Mouse (Mus musculus) cerebellum, adult 9-11 months (tissue): ENCODE results near the gene Ccng1.

Experiments used
- DNase-seq: peaks from one replicate; pipeline ENCODE4 v3.0.0; 2022

Gene Ccng1

DNA sequence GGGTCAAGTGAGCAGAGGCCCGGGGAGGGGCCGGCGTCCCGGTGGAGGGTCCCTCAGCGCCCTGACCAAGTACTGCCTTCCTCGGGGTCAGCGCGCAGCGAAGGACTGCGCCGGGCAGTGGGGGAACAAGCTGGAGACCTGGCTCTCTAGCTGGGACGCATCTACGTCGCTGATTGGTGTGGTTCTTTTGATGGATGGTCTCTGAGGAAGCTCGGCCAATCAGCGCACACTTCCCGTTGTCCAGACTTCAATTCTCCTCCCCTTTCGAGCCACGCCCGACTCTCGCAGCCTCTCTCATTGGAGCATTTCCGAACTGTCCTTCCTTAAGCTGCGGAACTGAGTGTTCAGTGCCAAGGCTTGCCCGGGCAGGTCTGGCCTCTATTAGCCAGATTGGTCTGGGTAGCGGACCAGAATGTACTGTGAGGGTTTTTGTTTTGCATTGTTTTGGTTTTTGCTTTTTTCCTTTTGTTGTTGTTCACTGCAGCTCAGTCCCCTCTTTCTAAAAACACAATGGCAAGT, at the start of gene Ccng1:
Gene Ccng1 (minus strand): TSS at position 203 of the 519 bp plus-strand sequence.
- DNase-seq = peak; percentile 97

DNA sequence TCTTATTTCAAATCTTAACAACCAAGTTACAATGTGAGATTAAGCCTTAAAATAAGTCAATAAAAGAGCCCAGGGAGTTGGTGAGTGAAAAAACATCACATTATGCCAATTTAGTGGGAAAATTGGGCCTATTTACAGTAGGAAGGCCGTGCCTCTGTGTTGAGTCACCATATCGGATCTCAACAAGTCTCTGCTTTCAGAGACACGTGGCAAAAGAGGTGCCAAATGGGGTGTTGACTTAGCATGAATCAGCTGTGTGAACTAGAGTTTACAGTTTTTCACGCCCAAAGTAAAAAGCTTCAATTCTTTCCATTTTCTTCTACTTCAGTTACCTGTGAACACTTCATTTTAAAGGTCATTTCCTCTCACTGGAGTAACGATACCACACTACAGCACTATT, 35.2 kb upstream of the Ccng1 start:
- DNase-seq = no peak

DNA sequence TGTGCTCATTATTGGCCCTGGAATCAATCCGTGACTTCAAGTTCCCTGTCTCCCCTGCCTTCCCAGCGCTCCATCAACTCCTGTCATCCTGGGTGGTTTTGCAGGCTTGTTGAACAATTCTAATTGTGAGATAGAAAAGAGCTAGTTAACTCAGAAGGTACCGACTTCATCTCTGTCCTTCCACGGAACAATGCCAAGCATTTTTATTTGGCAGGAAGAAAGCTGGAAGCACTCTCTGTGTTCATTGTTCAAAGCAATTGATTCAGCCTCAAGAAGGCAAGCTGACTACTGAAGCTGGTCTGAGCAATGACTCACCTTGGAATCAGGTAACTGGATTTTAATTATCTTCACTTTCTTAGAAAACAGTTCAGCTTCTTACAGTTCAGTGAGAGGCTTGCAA, 34.6 kb upstream of the Ccng1 start:
- no peak for DNase-seq

DNA sequence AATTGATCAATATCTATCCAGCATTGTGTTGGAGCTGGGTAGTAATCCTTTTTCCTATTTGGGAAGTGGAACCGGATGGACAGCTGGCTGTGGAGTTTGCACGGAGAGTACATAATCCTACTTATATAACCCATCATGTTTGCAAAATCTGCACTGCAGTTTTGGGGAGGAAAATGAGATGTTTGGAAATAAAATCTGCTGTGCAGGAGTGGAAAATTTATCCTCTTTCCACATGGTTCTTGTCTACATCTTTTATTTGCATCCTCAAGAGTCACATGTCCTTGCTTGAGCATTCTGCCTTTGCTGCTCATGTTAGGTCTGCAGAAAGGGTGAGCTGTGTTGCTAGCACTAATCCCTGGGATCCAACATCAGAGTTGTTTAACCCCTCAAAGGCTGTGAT, 31.8 kb upstream of the Ccng1 start:
- no peak for DNase-seq

DNA sequence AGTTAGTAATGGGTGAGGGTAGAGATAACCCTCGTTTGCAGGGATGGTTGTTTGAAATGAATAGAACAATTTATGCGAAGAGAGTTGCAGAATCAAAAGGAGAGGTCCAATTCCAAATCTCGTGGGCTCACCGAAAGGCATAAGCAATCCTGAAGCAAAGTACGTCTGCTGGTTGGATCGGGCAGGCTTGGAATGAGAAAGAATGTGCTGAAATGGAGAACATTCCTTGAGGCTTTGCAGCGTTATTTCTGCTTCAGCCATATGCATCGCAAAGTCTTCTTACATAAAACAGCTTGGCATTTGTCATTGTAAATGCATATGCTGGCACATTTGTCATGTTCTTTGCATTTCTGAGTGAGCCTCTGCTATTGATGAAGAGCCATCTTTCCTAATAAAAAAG, 29.2 kb upstream of the Ccng1 start:
- DNase-seq = no peak

DNA sequence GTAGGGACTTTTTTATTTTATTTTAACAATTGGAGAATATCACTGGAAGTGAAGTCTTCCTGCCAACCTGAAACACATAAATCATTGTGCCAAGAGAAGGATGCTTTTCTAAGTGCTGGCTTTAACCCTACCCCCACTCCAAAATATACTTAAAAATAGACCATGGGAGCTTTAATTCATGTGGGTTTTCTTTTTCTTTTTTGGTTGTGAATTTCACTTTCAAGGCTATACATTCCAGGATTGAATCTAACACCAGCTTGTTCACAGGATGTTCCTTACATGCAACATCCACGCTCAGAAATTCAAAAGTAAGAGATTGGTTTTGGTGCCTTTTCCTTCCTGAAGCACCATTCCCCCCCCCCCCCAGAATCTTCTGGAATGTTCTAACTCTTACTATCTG, 28.2 kb upstream of the Ccng1 start:
- DNase-seq = no peak

DNA sequence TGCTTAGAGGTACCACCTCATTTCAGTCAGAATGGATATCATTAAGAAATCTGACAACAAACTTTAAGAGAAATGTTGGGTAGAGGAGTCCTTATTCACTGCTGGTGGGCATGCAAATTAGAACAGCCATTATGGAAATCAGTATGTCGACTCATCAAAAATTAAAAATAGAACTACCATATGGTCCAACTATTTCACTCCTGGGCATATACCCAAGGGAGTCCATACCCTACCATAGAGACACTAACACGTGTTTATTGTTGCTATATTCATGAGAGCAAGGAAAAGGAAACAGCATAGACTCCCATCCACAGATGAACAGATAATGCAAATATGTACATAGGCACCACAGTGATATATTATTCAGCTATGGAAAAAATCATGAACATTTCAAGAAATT, 26.7 kb upstream of the Ccng1 start:
- no peak for DNase-seq

DNA sequence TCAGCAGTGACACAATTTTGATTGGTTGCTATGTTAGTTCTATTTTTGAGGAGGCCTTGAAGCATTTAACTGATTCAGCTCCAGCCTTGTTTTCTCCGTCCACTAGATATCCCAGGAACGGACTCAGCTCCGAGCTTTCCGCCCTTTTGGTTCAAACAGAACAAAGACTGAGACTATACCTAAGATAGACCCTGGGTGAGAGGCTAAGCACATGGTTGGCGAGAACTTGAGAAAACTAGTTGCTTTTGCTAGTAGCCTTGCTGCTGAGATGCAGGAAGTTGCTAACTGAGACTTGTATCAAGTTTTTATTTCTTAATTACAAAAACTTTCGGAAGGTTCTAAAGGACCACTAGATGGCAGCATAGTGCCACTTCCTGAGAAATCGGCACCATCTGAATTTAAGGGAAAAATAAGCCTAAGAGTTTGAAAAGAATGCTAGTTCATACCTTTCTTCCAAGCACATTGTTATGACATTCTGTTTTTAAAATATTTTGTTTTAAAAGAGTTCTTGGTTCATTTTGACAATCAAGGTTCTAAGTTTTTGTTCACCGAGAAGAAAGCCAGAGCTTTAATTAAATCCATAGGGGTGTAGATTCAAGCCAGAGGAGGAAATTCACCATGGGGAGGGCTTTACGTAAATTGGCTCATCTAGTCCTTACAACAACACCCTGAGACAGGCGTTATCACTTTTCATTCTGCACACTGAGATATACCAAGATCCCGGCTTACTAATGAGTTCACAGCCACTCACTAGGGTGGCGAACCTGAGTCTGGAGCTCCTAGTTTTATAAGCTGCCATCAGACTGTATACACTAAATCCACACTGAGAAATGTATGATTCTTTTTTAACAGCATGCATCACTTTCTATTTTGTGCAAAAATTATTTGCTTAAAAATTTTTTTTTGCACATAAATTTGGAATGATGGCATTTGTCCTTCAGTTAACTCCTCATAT, 20.5 kb upstream of the Ccng1 start:
- DNase-seq = no peak

DNA sequence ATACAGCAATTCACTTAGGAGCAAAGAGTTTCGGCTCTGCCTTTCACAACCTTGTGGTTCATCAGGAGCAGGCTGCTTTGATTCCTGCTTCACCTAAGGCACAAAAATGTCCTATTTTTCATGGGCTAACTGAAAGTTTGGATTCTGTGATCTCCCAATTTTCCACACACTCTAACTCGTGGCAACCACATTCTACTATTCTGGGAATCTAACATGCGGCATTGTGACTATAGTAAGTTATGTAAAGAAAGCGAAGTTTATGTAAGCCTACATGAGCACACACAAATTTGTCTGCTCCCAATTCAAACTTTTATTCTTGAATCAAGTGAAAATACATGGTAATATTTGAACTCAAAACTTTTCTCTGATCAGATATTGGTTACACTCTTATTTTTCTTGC, 9.6 kb upstream of the Ccng1 start:
- DNase-seq = no peak

DNA sequence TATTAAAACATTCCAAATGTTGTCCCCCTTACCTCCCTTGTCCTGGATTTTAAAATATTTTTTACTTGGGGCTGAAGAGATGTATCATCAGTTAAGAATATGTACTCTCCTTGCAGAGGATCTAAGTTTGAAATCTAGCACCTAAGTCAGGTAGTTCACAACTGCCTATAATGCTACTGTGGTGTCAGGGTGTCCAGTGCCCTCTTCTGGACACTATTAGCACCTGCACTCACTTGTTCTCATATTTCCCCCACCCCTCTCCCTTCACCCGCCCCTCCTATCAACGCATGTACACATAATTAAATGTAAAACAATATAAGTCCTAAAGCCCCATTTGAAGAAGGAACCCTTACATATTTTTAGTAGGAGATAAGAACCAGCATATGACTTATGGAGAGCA, 8.3 kb upstream of the Ccng1 start:
- no peak for DNase-seq

DNA sequence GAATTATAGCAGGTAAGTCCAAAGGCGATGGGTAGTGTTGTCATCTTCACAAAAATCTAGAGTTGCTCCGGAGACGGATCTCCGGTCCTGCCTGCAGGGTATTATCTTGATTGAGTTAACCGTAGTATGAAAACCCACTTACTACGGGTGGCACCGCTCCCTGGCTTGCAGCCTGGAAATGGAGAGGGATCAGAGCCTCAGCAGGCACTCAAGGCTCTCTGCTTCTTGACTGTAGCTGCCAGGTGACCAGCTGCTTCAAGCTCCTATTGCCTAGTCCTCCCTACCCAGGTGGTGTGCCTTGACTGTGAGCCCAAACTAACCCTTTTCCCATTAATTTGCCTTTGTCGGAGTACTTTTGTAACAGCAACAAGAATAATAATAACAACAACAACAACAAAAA, 4.8 kb upstream of the Ccng1 start:
- DNase-seq = peak; percentile 62

DNA sequence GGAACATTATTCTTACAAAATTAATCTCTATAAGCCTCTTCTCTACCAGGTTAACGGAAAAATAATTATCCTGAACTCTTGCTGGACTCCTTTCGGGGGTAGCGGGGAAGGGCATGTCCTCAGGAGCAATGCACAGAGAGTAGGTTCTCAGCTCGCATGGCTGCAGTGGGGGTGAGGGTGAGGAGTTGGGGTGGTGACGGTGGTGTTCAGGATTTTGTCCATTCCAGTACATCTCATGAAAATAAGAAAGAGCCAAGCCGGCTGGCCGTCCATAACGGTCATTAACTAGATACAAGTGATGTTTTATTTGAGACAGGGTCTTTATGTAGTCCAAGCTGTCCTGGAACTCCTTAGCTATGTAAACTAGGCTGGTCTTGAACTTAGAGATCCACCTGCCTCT, 857 bp upstream of the Ccng1 start:
- DNase-seq = no peak

DNA sequence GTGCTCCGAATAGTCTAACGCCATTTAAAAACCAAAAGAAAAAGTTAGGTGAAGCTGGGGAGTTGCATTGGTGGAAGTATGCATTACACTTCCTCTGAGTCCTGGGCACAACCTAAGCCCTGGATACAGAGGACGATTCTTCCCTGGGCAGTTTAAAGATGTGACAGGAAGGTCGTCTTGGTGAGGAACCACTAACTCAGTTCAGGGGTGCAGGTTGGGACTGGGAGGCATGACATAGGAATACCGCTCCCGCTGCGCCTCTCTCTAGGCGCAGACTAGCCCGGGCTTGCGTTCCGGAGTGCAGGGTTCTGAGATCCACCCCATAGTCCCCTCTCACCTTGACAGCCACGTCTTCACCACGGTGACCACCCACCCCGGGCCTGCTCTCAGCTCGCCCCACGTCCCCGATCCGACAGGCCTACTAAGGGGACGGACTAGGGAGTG, 425 bp downstream of the Ccng1 start:
- DNase-seq = no peak

DNA sequence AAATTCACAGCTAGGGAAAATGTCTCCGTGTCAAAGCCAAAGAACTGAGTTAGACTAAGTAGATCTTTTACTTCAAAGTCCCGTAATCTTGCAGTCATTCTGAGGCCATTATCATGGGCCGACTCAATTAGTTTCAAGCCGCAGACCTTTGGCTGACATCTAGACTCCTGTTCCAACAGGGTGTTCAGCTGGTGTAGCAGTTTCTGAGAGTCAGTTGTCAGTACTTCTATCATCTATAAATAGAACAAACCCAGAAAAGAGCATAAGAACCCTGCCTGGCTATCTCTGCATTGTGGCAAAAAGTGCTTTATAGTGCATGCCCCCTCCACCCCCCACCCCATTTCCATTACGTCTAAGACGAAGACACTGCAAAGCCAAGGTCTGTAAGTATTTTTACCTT, 1.3 kb downstream of the Ccng1 start:
- no peak for DNase-seq

DNA sequence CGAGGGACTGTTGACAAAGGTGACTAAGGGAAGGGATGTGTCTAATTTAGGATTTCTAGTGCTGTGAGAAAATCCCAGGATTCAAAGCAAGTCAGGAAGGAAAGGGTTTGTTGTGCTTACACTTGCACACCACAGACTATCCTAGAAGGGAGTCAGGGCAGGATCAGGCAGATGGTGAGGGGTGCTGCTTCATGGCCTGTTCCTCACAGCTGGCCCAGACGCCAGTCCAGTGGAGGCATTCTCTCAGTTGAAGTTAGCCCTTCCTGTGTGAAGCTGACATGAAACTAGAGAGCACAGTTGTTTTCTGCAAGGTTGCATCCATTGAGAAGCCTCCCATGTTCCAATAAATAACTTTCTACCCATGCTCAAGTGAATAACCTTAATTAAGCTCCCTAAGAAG, 7.4 kb downstream of the Ccng1 start:
- no peak for DNase-seq

DNA sequence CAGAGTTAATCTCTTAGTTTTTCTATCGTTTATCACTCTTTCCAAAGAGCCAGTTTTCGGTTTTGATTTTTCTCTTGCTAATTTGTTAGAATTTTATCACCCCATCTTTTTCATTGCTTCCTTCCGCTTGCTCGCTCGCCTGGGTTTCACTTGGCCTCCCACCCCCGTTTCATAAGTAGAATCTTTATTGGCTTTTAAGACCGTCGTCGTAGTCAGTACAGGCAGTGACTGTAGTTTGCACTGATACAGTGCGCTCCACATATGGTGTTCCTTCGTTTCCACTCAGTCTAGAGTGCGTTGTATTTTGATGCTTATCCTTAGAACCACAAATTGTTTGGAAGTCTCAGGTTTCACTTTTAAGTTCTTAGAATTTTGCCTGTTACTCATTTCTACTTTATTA, 8.8 kb downstream of the Ccng1 start:
- no peak for DNase-seq

DNA sequence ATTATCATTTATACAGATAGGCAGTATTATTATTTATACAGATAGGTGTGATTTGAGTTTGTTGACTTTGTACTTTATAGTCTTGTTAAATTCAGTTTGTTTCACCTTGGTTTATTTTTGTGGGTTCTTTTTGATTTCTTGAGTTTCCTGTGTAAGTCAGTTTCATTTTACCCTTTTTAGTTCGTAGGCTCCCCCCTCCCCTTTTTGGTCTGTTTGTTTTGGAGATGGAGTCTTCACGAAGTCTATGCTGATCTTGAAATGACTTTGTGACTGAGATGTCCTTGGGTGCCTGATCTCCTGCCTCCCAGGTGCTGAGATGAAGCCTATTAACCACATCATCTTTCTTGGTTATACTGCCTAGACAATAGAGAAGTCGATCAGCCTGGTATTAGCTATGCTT, 10.8 kb downstream of the Ccng1 start:
- no peak for DNase-seq

DNA sequence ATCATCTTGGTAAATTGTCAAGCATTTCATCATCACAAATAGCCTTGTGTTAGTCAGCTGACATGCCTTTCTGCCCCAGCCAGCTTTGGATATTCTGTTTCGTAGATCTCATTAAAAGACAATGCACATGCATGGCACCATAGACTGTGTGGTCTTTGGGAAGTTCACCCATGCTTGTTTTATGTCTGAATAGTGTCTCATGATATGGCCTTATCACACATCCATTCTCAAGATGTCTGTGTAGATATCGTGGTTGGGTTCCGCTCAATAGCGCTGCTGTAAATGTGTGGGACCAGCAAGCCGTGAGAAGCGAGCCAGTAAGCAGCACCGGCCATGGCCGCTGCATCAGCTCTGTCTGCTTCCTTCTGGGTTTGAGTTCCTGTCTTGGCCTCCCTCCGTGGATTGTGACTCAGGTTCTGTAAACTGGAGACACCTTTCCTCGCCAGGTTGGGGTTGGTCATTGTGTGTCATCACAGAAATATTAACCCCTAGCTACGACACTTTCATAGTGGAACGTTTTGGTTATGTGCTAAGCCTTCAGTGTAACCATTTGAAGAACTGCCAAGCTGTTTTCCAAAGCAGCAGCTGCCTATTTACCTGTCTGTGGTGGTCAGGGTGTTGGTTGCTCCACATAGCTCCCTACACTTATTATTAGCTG, 13.4 kb downstream of the Ccng1 start:
- DNase-seq = no peak

DNA sequence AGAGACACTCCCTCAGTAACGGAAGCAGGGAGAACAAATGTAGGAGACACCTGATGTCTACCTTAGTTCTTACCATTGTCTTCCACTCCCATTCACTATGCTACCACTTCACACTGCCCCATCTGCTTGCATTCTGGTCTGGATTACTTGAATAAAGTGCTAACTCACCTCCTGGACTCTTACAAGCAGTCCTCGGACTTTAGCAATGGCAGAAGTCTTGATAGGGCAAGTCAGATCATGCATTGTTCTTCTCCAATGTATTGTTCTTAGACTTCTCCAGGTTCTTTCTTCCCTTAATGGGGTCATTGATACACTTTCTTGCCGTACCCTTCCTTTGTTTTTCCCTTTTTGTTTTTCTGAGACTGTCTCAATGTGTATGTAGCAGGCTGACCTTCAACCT, 17.7 kb downstream of the Ccng1 start:
- DNase-seq = no peak

DNA sequence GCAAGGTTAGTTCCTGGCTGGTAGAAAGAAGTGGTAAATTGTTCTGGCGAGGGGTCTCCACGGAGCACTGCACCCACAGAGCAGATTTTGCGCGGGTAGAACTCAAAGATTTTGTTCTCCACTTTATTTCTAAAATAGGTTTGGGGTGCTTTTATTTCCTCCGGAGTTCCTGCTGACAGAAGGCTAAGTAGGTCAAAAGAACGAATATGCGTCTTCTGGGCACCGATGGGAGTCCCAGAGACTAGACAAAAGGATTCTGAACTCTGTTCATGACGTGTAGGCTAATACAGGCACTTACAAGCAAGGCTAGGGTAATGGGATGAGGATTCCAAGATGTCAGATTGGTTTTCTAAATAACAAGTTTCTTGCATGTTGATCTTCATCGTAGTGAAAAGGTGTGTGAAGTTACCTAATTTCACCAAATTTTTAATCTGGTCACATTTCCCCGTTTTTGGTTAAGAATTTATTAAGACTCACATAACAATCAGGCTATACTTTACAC, 20.8 kb downstream of the Ccng1 start:
- no peak for DNase-seq

DNA sequence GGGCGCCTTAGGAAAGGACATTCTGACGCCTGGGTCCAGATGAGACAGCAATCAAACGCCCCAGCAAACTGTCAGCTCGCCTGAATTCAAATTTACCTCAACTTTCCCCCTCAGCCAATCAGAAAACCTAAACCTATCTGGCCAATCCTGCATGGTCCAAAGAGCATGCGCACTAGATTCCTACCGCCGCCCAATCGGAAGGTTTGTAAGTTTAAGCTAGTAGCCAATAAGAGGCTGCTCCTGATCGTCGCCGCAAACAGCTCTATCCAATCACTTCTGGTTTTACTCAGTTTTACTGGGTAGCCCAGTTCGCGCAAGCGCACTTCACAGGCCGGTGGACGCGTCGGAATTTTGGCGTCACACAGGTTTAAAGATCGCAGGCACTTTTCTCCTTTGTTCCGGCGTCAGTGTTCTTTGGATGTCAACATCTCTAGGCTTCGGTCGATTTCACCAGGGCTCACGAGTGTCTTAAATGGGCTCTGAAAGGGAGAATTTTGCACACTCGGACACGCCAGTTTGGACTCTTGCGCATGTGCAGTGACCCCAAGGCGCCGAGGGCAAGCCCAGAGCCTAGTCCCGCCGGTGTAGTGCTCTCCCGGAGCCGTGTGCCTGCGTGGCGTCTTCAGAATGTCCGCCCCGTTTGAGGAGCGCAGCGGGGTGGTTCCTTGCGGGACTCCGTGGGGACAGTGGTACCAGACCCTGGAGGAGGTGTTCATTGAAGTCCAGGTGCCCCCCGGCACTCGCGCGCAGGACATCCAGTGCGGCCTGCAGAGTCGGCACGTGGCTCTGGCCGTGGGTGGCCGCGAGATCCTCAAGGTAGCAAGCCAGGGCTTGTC, 21.6 kb downstream of the Ccng1 start, which contains the start of the genes Hmmr and Nudcd2:
Gene Hmmr (minus strand): TSS at position 84 of the 836 bp plus-strand sequence.
Gene Nudcd2 (plus strand): TSS at position 329 of the 836 bp plus-strand sequence.
- DNase-seq = peak; percentile 97

DNA sequence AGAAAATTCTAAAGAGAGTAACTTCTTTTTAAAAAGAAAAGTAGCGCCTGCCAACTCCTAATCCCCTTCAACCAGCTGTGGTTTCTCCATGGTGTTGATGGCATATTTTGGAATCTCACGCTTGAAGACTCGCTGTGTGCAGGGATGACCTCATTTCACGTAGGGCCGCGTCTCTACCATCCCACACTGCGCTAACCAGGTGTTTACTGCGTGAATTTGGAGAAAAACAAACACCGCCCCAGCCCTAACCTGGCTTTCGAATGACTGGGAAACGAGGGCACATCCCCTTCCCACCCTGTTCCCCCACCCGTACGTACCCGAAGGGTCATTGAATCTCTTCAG, 22.1 kb downstream of the Ccng1 start:
- no peak for DNase-seq

DNA sequence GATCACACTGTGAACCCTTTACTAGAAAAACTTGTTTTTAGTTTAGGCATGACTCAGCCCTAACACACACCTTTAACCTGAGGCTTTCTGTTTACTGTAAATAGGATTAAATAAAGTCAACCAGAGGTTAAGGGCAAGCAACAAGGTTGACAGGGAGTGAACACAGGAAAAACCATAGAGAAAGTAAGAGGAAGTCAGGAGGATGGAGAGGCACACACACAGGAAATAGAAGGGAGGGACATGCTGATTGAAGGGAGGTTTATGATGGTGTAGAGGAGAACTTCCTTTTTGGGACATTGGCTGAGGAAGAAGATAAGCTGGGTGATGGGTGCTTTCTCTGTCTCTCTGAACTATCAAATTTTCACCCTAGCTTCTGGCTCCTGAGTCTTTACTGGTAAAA, 36.8 kb downstream of the Ccng1 start:
- no peak for DNase-seq
